Mouse (Mus musculus) thymus, adult 2 months (tissue): ENCODE measurements around the gene Acad10. TPM values are rescaled to one million over a fixed set of nuclear protein-coding genes. Genes with fewer than 3 reads are reported as not detected.
"Not testable (repeated sequence)": the region's sequence is repeated elsewhere in the genome, so short reads cannot be mapped to it uniquely, and the experiment has no call there.

Source experiments
- DNase-seq: peaks from one replicate; pipeline ENCODE4 v3.0.0; 2021
- H3K27ac ChIP-seq: fragments of 200-500 bp; 2 replicates; pipeline ENCODE4 v1.5.1; 2012; ENCODE audit warnings: low read length, control low read depth; ENCODE audit not compliant: control insufficient read depth, insufficient read depth
- H3K27me3 ChIP-seq: fragments of 200-500 bp; 2 replicates; pipeline ENCODE4 v1.6.1; 2012; ENCODE audit warnings: mild to moderate bottlenecking, low read length, moderate library complexity, mixed read lengths; ENCODE audit not compliant: control insufficient read depth, insufficient read depth
- H3K36me3 ChIP-seq: fragments of 200-500 bp; 2 replicates; pipeline ENCODE4 v1.6.1; 2012; ENCODE audit warnings: mild to moderate bottlenecking, low read length, moderate library complexity; ENCODE audit not compliant: control insufficient read depth, insufficient read depth
- H3K4me1 ChIP-seq: fragments of 200-500 bp; replicated peaks from 2 replicates; pipeline ENCODE4 v1.6.1; 2012; ENCODE audit warnings: low read length; ENCODE audit not compliant: control insufficient read depth, insufficient read depth
- H3K4me3 ChIP-seq: fragments of 200-500 bp; 2 replicates; pipeline ENCODE4 v1.5.1; 2012; ENCODE audit warnings: mild to moderate bottlenecking, low read length, control low read depth, moderate library complexity; ENCODE audit not compliant: control insufficient read depth, insufficient read depth
- CTCF ChIP-seq: fragments of 200-500 bp; IDR thresholded peaks from 2 replicates; pipeline ENCODE4 v1.5.1; 2012; ENCODE audit warnings: mild to moderate bottlenecking, control low read depth, low read length, moderate library complexity, borderline replicate concordance; ENCODE audit not compliant: control insufficient read depth, poor library complexity, insufficient read depth; ENCODE audit errors: extremely low read depth
- POLR2A ChIP-seq: fragments of 200-500 bp; IDR thresholded peaks from 2 replicates; pipeline ENCODE4 v1.6.1; 2012; ENCODE audit warnings: mild to moderate bottlenecking, low read length, control low read depth, moderate library complexity; ENCODE audit not compliant: control insufficient read depth, poor library complexity, insufficient read depth; ENCODE audit errors: extremely low read depth
- WGBS: fragments of 180-500 bp; shearing (Covaris S2); methylation state at CpG from one replicate; pipeline ENCODE4 v1.1.7; 2018; 5-methylcytosine and 5-hydroxymethylcytosine counted together
- polyA plus RNA-seq: library from polyadenylated mRNA; depleted of rRNA; stranded (reverse); fragments of >200 nt; gene quantifications from 2 replicates; pipeline ENCODE4 v1.2.3, GENCODE M21; 2012

Acad10 gene
- polyA plus RNA-seq, 1 experiment: 7.2 TPM

DNA sequence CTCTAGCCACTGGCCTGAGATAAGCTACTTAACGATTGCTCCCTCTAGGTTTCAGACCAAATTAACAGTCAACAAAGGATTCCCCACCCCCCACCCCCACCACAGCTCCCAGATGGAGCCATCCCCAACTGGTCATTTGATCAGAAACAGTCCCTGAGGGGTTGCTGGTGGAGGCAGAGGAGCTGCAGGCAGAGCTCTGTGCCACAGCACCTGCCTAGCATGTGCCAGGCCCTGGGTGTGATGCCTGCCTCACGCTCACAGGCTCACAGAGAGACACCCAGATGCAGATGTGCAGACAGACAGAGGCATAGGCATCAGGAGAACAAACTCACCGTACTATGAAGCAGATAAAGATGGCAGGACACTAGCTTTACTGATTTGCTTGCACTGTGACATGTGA is 27.5 kb downstream of the Acad10 start:
- 87% methylated on average over 3 of the region's 3 CpGs for whole genome bisulfite sequencing
- H3K27me3 ChIP-seq: no peaks in the 10 kb centered on the region
- H3K36me3 ChIP-seq: no peaks in the 10 kb centered on the region
- no peak overlapping the region for H3K4me3 ChIP-seq
- DNase-seq: no peak
- no peak overlapping the region for H3K27ac ChIP-seq
- H3K4me1 ChIP-seq: no peaks in the 10 kb centered on the region
- no peak for TF ChIP-seq CTCF
- TF ChIP-seq POLR2A: no peak

DNA sequence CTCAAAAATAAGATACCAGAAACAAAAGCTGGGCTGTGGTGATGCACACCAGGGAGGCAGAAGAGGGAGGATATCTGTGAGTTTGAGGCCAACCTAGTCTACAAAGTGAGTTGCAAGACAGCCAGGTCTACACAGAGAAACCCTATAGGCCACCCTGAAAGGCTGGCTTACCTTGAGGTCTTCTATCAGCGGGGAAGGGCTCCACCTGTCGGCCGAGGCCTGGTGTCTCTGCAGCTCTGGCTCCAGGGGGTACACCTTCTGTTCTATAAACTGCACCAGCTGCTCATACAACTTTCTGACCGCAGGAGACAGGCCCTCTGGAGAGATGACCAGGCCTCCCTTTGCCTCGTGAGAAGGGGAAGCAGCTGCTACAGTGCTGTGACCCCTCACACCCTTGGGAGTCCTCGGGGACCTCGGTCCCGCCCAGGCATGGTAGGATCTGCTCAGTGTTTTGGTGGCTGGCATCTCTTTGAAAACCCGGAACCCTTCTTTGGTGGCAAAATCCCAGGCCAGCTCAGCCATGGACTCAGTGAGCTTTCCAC is 29.1 kb downstream of the Acad10 start:
- not testable (repeated sequence) for H3K4me1 ChIP-seq, H3K27ac ChIP-seq, H3K27me3 ChIP-seq, H3K4me3 ChIP-seq, H3K36me3 ChIP-seq
- peak; percentile 25 for DNase-seq
- whole genome bisulfite sequencing: 93% methylated on average over 9 of the region's 9 CpGs

DNA sequence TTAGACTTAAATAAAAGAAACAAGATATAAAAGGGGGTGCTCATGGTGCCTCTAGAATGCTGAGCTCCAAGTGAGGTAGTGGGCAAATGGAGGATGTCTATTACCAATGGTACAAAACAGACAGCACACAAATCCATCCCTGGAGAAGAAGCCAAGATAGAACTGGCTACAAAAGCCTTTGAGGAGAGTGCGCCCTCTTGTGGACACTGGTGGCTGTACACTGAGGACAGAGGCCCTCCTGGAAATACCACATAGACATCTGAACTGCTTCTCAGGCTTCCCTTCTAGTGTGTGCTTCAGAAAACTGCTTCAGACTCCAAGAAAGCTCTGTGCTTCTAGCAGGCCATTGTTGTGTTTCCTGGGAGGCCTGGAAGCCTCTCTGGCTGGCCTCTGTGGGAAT is 32.4 kb downstream of the Acad10 start:
- no peaks in the 10 kb centered on the region for H3K4me1 ChIP-seq
- no peak overlapping the region for H3K27ac ChIP-seq
- no peaks in the 10 kb centered on the region for H3K36me3 ChIP-seq
- no peak overlapping the region for H3K4me3 ChIP-seq
- DNase-seq: peak; percentile 79
- 0% methylated on average over 1 of the region's 1 CpGs for WGBS
- TF ChIP-seq POLR2A (no peak), CTCF (no peak)
- no peaks in the 10 kb centered on the region for H3K27me3 ChIP-seq

DNA sequence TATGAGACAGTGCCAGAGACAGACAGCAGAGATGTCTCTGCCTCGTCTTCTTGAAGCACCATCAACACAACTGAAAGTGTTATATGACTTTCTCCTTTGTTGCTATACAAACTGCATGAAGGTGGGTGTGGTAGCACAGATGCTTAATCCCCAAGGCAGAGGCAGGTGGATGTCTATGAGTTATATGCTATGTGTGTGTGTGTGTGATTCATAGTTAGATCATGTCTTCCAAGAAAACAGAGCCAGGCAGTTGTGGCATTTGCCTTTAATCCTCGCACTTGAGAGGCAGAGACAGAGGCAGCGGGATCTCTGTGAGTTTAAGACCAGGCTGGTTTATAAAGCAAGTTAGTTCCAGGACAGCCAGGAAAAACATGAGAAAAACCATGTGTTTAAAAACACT is 37.1 kb downstream of the Acad10 start:
- no peak overlapping the region for H3K4me3 ChIP-seq
- H3K4me1 ChIP-seq: peaks cover 2% of the 10 kb centered on the region; the same call in 1 of the 2 replicates
- 99% methylated on average over 3 of the region's 3 CpGs for WGBS
- no peak for TF ChIP-seq POLR2A
- no peak for TF ChIP-seq CTCF
- no peak for DNase-seq
- H3K27ac ChIP-seq: no peak overlapping the region
- H3K36me3 ChIP-seq: no peaks in the 10 kb centered on the region
- H3K27me3 ChIP-seq: no peaks in the 10 kb centered on the region

DNA sequence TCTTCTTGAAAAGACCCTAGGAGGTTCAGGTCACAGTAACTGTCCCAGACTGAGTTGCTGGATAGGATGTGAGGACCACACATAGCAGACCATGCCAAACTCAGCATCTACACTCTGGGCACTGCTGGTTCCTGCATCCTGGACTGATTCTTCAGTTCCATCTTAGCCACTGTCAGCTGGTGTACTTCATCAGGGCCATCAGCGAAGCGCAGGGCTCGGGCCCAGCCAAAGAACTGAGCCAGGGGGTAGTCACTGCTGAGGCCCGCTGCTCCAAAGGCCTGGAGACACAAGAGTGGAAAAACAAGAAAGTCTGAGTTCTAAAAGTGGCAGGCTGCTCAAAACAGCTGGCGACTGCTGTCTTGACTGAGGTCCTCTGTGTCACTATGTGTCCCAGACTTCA is 39.2 kb downstream of the Acad10 start:
- no peaks in the 10 kb centered on the region for H3K27me3 ChIP-seq
- peaks cover 2% of the 10 kb centered on the region; the same call in 1 of the 2 replicates for H3K4me1 ChIP-seq
- DNase-seq: no peak
- no peak overlapping the region for H3K27ac ChIP-seq
- over 99% methylated on average over 5 of the region's 5 CpGs for WGBS
- no peaks in the 10 kb centered on the region for H3K36me3 ChIP-seq
- no peak overlapping the region for H3K4me3 ChIP-seq
- TF ChIP-seq POLR2A: no peak
- TF ChIP-seq CTCF: no peak

DNA sequence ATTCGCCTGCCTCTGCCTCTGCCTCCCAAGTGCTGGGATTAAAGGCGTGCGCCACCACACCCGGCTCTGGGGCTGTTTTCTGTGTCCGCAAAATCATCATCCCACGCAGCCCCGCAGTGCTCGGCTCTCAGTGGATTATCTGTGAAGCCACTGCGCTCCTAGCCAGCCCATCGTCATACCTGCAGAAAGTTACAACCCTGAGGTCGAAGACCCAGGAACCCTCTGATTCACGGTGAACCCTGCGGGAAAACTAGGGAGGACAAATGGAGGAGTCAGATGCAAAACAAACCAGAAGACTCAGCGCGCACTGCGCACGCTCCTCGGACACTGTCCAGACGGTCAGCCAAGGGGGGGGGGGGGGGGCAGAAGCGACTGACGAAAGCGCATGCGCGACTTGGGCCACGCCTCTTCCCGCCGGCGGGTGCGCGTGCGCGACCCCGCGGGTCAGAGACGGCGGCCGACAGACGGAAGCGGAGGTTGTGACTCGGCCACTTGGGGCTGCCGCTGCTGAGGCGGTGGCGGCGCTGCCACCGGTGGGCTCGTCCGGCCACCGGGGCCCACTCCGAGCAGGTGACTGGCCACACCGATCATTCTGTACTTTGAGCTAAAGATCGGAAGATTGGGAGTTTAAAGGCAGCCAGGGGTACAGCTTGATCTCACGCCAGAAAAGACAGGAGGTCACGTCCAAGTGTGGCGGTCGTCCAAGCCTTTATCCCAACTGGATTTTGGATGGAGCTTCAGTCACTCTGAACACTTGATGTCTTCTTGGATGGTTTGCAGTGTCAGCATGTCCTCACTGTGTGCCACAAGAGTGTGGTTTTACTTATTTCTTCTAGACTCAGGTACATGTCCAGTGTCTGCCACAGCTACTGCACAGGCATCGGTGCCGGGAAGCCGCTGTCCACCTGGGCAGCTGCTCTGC is 41.5 kb downstream of the Acad10 start, which contains the start of gene Acad12:
Acad12 (minus strand) TSS at position 347 of the 922 bp plus-strand sequence.
- under 1% methylated on average over 57 of the region's 58 CpGs for WGBS
- Histone ChIP-seq H3K36me3 (no peaks in the 10 kb centered on the region), H3K4me3 (peak within 1 kb of the TSS; percentile 97), H3K27me3 (no peaks in the 10 kb centered on the region), H3K27ac (no peak within 1 kb of the TSS), H3K4me1 (peaks cover 2% of the 10 kb centered on the region; the same call in 1 of the 2 replicates)
- peak; percentile 96 for TF ChIP-seq POLR2A
- TF ChIP-seq CTCF: no peak
- peak; percentile 68 for DNase-seq

DNA sequence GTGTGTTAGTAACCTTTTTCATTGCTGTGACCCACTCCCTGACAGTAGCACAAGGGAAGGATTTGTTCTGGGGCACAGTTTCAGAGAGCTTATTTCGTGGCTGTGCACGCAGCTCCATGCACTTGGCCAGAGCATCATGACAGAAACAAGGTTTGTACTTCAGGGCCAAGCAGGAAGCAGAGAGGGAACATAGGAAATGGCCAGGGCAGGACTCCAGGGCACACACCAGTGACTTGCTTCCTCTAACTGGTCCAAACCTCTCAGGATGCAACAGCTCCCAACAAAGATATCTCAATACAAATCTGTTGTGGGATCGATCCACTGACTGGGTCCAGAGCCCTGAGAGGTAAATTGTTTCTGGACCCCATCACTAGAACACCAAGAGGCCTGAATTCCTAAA is 45.4 kb downstream of the Acad10 start:
- not testable (repeated sequence) for DNase-seq, H3K4me1 ChIP-seq, H3K4me3 ChIP-seq, H3K27me3 ChIP-seq, H3K36me3 ChIP-seq, H3K27ac ChIP-seq
- 67% methylated on average over 3 of the region's 3 CpGs for WGBS
